Mouse (Mus musculus) testis, postnatal 10 days (tissue): ENCODE measurements around the gene Rab26.
A peak's percentile ranks its signal among the peaks of the same experiment; 100 is the strongest.

Experiments used
- DNase-seq: peaks from one replicate; pipeline ENCODE4 v3.0.0; 2021; ENCODE audit warnings: low spot score

Gene Rab26

GRCm38 (mm10) chr17:24507129-24507664 is 26.8 kb downstream of the Rab26 start:
- no peak for DNase-seq

- DNase-seq = peak; percentile 60
Observed at GRCm38 (mm10) chr17:24506332-24507070, 27.5 kb downstream of the Rab26 start.

GRCm38 (mm10) chr17:24505286-24505955 is 28.6 kb downstream of the Rab26 start:
- no peak for DNase-seq

- no peak for DNase-seq
Observed at GRCm38 (mm10) chr17:24504085-24504484, 29.9 kb downstream of the Rab26 start.

GRCm38 (mm10) chr17:24502208-24502607 is 31.8 kb downstream of the Rab26 start:
- DNase-seq = no peak

GRCm38 (mm10) chr17:24496026-24496425 is 38.0 kb downstream of the Rab26 start:
- no peak for DNase-seq

GRCm38 (mm10) chr17:24495443-24495842 is 38.6 kb downstream of the Rab26 start:
- no peak for DNase-seq

- DNase-seq = no peak
Observed at GRCm38 (mm10) chr17:24494627-24495335, 39.2 kb downstream of the Rab26 start.

- DNase-seq = no peak
Observed at GRCm38 (mm10) chr17:24490399-24490798, 43.6 kb downstream of the Rab26 start.

GRCm38 (mm10) chr17:24489265-24490030 is 44.6 kb downstream of the Rab26 start:
- DNase-seq = no peak

- peak; percentile 78 for DNase-seq
Observed at GRCm38 (mm10) chr17:24488662-24489264, 45.2 kb downstream of the Rab26 start.

GRCm38 (mm10) chr17:24488186-24488661 is 45.8 kb downstream of the Rab26 start, which contains the start of gene Caskin1:
Gene Caskin1 (plus strand): TSS chr17:24488601.
- peak; percentile 75 for DNase-seq

GRCm38 (mm10) chr17:24485090-24485860 is 48.7 kb downstream of the Rab26 start:
- DNase-seq = no peak

- no peak for DNase-seq
Observed at GRCm38 (mm10) chr17:24483495-24483894, 50.5 kb downstream of the Rab26 start.

- no peak for DNase-seq
Observed at GRCm38 (mm10) chr17:24481027-24481815, 52.8 kb downstream of the Rab26 start.

- DNase-seq = no peak
Observed at GRCm38 (mm10) chr17:24480201-24480826, 53.7 kb downstream of the Rab26 start.

GRCm38 (mm10) chr17:24479431-24479830 is 54.6 kb downstream of the Rab26 start:
- no peak for DNase-seq

GRCm38 (mm10) chr17:24478663-24479380 is 55.2 kb downstream of the Rab26 start, which contains the start of gene Mlst8:
Gene Mlst8 (minus strand): TSS chr17:24479078.
- peak; percentile 99 for DNase-seq
